Mouse (Mus musculus) adrenal gland, postnatal 14 days (tissue): ENCODE measurements around the gene Foxb2. TPM values are rescaled to one million over a fixed set of nuclear protein-coding genes. Genes with fewer than 3 reads are reported as not detected.
A peak's percentile ranks its signal among the peaks of the same experiment; 100 is the strongest.
"Not testable (repeated sequence)": the region's sequence is repeated elsewhere in the genome, so short reads cannot be mapped to it uniquely, and the experiment has no call there.

Experiments
- DNase-seq: peaks from one replicate; pipeline ENCODE4 v3.0.0; 2021; ENCODE audit warnings: mixed read lengths
- long read RNA-seq, 2 experiments: library from polyadenylated mRNA; stranded (forward); transcript quantifications; one replicate each; pipeline ENCODE4 v2.0.0; 2021
- total RNA-seq: library from RNA; stranded (reverse); gene quantifications from 2 replicates; pipeline ENCODE4 v1.2.3, GENCODE M21; 2021

Gene Foxb2
- not detected in 2 replicates for total RNA-seq
- long read RNA-seq, experiment 1, result 0 reads
- long read RNA-seq, experiment 2, result 0 reads

DNA sequence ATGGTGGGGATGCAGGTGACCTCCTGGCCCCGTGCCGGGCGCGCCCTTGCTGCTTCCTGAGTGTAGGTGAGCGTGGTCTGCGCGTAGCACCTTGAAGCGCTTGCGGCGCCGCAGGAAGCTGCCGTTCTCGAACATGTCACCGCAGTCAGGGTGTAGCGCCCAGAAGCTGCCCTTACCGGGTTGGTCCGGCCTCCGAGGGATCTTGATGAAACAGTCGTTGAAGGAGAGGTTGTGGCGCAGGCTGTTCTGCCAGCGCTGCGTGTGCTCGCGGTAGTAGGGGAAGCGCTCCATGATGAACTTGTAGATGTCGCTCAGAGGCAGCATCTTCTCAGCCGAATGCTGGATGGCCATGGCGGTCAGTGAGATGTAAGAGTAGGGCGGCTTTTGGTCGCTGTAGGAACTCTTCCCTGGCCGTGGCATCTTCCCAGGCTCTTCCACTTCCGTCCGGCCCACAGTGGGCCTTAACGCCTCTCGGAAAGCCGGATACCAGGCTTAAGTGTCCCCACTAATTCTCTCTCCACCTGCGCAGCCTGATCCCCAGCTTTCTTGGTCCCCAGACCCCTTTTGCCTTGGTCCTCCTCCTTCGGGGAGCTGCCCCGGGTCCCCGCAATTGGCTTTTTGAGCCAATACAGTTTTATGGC, at the start of gene Foxb2:
TSS of gene Foxb2 (minus strand) at position 585 of the 641 bp plus-strand sequence.
- DNase-seq, result no peak

DNA sequence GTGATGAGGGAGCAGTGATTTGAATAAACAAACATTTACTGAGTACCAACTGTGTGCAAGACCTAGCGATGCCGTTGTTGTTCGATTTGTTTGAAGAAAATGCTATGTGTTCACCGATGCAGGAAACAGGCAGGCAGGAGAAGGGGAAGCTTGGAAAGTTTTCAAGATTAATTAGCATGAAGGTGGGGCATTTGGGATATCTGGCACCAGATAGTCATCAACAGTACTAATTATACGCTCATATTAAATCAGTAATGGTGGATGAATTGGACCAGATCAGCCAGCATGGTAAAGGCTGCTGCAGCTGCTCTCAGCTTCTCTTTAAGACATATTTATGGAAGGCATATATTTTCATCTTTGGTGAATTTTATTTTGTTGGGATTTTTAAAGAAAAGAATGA, 37.9 kb upstream of the Foxb2 start:
- DNase-seq, result no peak

DNA sequence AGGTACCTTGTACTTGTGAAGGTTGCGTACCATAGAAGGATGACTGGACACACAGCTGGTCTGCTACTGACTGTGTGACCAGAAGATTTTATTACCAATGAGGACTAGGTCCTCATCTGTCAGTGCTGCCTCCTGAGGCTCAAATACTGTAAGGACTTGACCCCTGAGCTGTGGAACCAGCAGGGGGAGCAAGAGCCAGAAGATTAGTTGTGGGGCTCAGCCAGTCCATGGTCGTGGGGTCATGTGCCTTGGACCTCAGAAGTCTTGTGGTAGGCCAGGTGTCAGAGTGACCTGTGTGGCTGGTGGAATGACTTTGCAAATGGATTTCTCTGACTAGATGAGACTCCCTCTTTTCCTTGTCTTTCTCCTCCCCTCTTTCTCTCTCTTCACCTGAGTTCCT, 29.5 kb upstream of the Foxb2 start:
- DNase-seq, result peak; percentile 57

DNA sequence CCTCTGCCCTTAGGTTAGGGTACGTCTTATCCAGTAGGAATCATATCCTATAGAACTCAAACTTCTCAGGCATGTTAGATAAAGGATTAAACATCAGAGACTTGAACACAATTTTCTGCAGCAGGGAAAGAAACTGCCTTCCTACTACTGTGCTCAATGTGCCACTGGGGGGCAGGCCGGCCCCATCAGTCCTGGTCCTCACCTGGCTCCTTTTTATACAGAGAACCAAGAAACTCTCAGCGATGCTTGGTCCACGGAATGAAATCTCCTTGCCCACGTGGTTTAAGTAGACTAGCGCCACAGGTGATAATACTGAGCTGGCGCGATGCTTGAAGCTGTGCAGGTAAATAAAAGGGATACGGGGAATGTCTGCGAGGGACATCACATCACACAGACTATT, 26.1 kb upstream of the Foxb2 start:
- peak; percentile 17 for DNase-seq

DNA sequence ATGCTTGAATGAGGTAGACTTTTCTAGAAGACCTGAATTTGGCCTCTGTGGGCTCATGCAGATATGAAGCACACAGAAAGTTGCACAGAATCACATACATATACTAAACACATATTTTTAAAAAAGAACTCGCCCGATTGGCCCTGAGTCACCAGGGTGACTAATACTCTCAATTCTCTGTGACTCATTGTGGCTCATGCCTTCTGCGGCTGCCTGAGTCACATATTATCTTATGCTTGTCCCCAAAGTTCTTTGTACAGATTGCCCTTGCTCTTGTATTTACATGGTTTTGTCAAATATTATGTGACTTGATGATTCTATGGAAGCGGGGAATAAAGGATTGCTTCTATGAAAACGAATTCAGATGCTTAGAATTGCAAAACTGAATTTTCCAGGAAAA, 25.0 kb upstream of the Foxb2 start:
- peak; percentile 37 for DNase-seq

DNA sequence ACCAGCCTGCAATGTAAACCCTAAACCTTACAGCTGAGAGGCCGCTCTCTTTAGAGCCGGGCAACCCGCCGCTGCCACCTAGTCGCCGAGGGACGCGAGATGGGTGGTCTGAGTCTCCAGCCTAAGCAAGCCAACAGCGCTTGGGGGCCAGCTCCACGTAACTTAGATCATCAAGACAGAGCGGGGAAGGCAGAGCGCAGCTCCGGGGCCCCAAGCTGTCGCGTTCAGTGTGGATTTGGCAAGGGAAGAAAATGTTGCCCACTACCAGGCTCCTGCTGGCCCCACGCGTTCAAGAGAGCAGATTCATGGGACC, 2.8 kb upstream of the Foxb2 start:
- DNase-seq, result no peak

DNA sequence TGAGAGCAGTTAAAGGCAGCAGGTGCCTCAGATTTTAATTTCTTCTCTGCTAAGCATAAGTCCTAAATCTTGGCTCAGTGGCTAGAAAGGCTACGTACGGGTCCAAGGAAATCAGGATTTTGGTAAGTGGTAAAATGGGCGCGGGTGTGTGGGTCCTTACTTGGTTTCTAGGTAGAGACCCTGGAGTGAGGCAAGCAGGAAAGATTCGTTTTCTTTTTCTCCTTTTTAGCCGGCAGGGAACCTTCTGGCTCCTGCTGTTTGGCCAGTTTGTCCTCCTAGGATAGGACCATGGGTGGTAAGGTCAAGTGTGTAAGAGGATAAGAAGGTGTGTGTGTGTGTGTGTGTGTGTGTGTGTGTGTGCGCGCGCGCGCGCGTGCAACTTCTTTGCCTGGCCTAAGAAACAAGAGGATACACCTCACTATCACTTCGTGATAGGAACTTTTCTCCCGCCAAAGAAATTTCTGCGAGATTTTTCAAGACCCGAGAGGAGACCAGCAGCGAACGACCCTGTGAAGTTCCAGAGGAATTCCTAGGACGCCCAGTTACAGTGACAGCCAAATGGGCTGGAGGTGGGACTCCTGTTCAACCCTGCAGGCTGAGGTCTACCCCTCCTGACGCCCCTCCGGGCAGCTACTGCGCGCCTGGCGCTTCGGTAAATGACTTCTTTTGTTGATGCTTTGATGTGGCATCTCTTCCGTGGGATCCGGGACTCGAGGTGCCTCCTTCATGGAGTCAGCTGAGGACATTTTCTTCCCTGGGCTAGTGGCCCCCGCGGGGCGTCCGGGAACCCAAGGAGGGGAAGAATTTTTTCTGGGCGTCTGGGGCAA, 2.2 kb upstream of the Foxb2 start:
- DNase-seq, result no peak

DNA sequence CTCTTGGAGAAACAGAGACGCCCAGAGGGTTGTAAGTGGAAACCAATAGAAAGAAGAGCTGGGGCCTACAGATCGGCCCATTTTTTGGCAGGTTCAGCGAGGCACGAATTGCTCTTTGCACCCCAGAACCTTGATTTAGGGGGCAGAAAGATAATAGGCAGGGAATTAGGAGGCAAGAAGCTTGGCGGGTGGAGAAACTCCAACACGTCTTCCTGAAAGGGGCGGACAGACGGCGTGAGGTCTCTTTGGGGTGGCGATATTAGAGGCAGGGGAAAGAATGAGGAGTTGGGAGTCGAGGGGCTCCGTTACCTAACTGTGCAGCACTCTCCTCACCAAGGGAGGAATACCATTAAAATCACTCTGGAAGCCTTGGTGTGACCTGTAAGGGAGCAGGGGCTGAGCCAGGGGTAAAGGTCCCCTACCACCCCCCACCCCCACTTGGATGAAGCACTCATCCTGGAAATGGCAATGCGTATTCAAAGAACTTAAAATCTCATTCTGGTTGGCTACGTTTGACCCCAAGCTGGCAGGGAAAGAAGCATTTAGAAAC, 1.5 kb upstream of the Foxb2 start:
- DNase-seq, result no peak

DNA sequence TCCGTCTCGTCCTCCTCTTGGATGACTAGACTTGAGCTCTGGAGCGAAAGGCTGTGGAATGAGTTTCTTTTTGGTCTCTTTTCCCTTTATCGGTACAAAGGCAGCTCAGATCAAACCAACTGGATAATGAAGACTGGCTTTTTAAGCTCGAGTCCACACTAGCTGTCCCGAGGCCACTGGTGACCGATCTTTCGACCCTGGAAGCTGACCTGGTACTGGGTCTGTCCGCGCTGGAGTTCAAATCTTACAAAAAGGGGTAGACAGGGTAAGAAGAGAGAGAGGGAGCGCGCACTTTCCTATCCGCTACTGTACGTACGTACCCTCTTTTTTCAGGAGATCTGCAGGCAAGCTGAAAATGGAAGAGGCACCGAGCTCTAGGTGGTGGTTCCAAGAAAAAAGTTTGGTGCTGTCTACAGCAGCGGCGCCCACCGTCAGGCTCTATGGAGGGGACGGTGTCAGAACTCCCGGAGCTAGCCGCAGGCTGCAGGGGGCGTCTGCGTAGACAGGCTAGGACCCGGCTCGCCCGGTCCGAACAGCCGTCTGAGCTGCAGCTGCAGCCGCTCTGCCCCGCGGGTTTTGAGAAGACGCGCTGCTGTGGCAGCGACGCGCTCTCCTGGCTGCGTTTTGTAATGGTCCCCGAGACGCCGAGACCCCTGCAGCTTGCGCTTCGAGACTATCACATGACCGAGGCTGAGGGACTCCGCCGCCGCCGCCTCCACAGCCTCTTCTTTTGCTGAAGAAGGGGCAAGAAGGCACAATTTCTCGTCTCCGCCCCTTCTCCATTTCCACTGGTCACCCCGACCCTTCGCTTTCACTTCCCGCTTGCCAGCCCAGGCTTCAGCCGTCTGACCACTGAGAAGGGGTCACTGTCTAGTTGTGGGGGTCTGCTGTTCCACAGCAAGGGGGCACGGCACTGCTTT, 597 bp upstream of the Foxb2 start:
- DNase-seq, result no peak

DNA sequence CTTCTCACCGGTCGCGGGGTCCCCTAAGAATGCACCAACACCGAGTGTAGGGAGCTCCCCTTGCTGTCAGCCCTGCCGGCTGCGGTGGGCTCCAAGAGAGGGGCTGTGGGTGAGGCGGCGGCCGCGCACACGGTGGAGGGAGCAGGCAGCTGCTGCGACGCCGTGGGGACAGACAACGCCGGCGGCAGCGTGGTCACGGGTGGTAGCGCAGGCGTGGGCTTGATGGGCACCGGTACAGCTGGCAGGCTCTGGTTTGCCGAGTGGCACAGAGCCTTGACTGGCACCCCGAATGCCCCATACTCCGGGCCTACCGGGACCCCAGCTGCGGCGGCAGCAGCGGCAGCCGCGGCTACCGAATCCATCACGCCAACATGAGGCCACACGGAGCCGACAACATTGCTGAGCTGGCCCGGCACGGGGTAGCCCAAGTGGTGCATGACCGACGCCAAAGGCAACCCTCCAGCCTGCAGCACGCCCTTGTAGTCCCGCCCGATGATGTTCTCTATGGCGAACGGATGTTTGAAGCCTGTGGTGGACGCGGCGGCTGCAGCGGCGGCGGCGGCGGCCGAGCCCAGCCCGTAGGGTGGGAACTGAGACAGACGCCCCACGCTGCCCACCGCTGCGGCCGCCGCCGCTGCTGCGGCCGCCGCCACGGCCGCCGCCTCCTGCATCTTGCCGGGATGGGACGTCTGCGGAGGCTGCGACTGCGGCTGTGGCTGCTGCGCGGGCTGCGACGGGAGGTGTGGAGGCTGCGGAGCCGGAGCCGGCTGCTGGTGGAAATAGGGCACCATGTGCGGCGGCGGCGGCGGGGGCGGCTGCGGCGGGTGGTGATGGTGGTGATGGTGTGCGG, 1.0 kb downstream of the Foxb2 start:
- DNase-seq, result peak; percentile 19

DNA sequence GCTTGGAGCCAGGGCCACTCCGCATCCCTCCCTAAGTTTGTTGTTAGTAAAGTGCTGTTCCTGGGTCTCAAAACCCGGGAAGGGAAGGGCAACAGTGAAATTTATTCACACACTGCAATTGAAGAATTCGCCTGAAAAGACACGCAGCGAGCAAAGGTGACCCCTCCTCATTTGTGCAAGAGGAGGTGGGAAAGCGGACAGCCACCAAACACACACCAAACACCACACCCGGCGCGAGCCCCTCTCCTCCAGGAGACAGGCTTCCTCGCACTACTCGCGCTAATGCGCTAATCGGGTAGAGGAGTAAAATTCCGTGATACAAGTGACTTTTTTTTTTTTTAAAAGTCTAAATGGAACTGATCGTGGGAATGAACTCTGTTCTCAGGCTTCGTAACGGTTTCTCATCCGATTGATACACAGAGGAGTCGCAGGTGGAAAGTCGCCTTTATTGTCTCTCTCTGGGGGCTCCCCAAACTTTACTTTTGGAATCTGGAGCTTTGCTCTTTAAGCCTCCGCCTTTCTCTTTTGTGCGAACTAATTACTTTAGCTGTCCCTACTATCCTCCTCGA, 2.3 kb downstream of the Foxb2 start:
- DNase-seq, result no peak

DNA sequence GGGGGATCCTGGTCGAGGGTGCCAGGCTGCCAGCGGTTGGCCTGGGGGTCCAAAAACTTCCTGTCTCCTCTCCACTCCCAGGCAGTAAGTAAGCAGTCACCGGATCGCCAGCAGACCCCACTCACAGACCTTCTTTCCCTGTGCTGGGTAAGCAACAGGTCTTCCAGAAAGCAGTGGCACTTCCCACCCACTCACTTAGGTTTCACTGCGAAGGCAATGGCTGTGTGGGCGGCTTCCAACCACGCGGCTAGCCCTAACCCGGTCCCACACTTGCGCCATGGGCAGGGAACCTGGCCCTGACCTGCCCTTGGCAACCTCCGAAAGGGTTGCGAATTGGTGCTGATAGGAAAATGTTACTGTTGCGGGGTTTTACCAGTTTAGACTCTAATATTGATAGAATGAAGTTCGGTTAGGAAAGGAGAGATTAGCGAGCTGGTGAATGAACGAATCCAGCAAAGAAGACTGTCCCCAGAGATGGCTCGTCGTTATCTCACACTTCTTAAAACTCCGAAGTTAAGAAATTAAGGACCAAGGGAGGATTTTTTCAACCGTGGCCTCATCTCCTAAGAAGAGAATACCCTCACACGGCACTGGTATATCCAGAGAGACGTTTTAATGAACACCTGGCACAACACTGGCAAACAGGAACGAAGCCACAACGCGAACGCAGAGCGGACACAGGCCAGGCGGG, 3.0 kb downstream of the Foxb2 start:
- no peak for DNase-seq

DNA sequence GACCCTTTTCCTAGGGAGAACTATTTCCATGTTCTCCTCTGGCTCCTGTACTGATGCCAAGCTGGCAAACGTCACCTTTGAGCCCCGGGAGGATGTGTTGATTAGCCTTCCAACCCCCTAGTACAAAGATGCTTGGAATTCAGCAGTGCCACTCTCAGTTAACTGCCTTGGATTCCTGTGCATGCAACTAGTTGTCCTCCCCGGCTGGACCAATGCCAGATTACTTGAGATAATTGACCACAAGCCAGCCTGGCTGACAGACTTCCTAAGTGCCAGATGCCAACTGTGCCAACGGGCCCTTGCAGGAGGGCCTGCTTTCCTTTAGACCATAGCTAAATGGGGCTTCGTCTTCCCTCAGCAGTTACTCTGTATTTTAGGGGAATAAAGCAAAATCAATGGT, 5.1 kb downstream of the Foxb2 start:
- peak; percentile 14 for DNase-seq

DNA sequence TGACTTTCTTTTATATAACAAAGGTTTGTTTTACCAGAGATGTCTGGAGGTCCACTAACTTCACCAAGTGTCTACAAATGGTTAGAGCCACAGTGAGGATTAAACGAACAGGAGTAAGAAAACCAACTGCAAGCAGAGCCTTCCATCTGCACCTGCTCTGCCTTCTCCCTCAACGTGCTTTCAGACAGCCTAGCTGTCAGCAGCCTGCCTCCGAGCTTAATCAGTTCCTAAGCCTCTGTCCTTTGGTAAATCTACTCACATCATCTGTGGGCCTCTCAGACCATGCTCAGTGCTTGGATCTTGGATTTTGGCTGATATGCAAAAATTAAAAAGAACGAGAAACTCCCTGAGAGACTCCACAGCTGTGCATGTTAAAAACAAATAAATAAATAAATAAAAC, 15.0 kb downstream of the Foxb2 start:
- DNase-seq, result no peak

DNA sequence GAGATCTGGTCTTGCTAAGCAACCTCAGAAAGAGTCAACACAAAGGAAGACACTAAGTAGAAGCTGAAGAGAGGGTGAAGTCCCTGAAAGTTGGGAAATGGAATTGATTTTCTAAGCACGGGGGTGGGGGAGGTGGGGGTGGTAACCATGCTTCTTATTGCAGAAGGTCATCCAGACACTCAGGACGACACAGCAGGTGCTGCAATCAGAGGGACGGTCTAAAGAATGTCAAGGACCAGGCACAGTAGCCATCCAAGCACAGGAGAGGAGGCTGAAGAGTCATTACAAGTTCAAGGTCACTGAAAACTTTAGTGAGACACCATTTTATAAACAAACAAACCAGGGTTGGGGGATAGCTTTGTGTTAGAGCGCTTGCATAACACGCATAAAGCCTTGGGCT, 16.9 kb downstream of the Foxb2 start:
- no peak for DNase-seq

DNA sequence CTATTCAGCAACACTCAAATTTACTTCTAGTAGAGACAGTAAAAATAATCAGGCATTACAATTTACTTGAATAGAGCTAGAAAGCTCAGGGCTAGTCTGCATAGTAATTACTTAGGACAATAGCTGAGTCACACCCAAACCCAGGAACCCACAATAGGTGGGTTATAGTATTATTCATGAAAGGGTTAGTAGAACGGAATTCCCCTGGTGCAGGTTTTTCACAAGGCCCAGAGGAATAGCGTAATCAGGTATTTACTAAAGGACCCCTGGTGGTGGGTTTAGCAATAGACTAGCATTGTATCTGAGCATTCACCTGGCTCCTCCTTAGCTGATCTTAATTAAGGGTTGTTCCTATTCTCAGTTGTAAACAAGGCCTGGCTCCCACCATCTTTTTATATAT, 29.5 kb downstream of the Foxb2 start:
- not testable (repeated sequence) for DNase-seq

DNA sequence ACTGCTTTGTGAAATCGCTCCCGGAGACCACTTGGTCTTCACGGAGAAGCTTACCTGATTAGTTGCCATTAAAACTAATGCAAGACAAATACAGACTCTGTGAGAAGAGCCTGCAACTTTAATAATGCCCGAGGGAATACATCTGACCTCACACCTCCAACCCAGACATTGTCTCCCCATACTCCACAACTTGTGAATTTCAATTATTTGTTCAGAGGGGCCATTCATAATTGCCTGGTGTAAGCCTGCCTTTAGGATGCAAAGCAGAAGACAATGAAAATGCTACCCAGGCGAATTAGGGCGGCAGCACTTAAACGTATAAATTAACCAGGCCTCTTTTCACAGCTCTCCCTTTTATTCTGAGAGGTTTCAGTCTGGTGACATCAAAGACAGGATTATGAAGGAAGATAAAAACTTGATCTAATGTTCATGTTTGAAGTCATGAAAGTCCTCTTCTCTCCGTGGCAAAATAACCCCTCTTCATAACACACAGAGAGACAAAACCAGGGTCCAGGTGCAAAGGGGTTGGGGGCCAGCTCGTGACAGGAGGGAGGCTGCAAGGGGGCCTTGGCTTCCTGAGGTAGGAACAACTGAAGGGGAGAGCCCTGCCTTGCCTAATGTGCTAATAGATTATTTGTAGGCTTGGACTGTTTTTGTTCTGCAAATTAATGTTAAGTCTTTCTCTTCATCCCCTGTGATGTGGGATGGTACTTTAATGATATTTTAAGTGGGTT, 31.9 kb downstream of the Foxb2 start:
- DNase-seq, result no peak

DNA sequence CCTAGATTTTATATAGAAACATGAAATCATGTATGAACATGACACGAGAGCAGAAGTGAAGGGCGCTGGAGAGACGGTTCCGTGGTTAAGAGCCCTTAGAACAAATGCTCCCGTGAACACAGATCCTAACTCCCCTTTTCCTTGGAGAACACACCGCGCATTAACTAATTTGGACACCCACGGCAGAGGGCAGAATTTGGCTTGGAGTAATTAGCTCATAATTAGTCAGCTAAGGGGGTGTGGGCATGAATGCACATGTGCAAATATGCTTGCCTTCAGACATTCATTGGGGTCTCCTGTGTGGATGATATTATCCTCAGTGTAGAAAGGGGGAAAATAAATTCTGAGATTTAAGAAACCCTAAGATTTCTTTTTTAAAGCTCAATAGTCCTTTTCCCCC, 32.6 kb downstream of the Foxb2 start:
- DNase-seq, result no peak

DNA sequence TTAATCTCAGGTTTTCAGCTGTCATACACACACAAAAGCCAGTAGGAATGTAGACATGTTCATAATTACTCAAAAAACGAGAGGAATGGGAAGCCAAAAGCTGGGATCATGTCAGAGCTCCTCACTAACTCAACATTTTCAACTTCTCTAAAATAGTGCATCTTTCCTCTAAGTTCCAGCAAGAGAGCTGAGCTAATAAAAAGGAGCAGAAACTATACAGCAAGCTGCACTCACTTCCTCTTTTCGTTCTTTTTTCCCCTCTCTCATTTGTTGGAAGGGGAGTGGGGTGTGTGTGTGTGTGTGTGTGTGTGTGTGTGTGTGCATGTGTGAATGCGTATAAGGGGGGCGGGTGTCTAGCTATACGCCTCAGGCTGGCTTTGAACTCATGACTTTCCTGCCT, 45.9 kb downstream of the Foxb2 start:
- DNase-seq, result no peak

DNA sequence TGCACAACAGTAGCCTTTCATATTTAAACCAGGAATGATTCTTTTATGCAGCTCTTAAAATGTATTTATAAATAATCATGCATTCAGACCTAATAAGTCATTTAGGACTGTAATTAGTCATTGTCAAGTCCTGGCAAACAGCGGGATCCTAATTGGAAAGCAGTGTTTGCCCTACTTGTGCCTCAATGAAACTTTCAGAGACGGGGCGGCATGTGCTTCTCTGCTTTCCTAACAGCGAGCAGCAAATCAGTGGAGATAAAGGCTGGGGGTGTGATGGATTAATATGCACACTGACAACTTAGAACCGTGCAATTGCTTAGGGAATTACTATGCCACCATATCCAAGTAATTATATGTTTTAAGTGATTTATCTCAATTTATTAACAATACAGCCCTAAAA, 48.4 kb downstream of the Foxb2 start:
- DNase-seq, result no peak
